Mouse (Mus musculus) testis, adult 2 months (tissue): Measurements from ENCODE around the gene Pard3.

Experiments used
- CTCF ChIP-seq: fragments of 200-500 bp; IDR thresholded peaks from 2 replicates; pipeline ENCODE4 v1.5.1; 2012; ENCODE audit warnings: low read depth, mild to moderate bottlenecking, inconsistent platforms, low read length, moderate library complexity; ENCODE audit not compliant: control insufficient read depth, insufficient read depth, insufficient replicate concordance
- POLR2A ChIP-seq: fragments of 200-500 bp; IDR thresholded peaks from 2 replicates; pipeline ENCODE4 v1.6.1; 2012; ENCODE audit warnings: low read depth, mild to moderate bottlenecking, inconsistent platforms, low read length, moderate library complexity; ENCODE audit not compliant: control insufficient read depth

- TF ChIP-seq CTCF (no peak), POLR2A (no peak)
Measured at GRCm38 (mm10) chr8:127161854-127162253, 98.2 kb downstream of the Pard3 start.
